Mouse (Mus musculus) bone marrow macrophage, adult 2 months (primary cell): ENCODE results near the gene Tnf. TPM values are rescaled to one million over a fixed set of nuclear protein-coding genes. Genes with fewer than 3 reads are reported as not detected.

Experiments
- H3K27ac ChIP-seq: 2 replicates; pipeline ENCODE4 v1.5.1; 2012; ENCODE audit warnings: low read depth, low read length; ENCODE audit not compliant: insufficient read depth
- H3K4me1 ChIP-seq: 2 replicates; pipeline ENCODE4 v1.6.1; 2012; ENCODE audit warnings: low read length; ENCODE audit not compliant: control insufficient read depth, insufficient read depth
- H3K4me3 ChIP-seq: 2 replicates; pipeline ENCODE4 v1.5.1; 2012; ENCODE audit warnings: mild to moderate bottlenecking, low read length, moderate library complexity; ENCODE audit not compliant: insufficient read depth
- CTCF ChIP-seq: IDR thresholded peaks from 2 replicates; pipeline ENCODE4 v1.5.1; 2012; ENCODE audit warnings: low read depth, mild to moderate bottlenecking, low read length, moderate library complexity
- POLR2A ChIP-seq: IDR thresholded peaks from 2 replicates; pipeline ENCODE4 v1.6.1; 2012; ENCODE audit warnings: mild to moderate bottlenecking, low read depth, low read length, borderline replicate concordance
- polyA plus RNA-seq: library from polyadenylated mRNA; stranded (reverse); fragments of >200 nt; gene quantifications from 2 replicates; pipeline ENCODE4 v1.2.4, GENCODE M21; 2012; ENCODE audit not compliant: missing spikeins, insufficient read depth, insufficient read length

Tnf gene
- polyA plus RNA-seq, 1 experiment, result 11.9 TPM

GRCm38 (mm10) chr17:35157254-35157653, 44.6 kb downstream of the Tnf start:
- TF ChIP-seq POLR2A, result no peak
- TF ChIP-seq CTCF, result no peak
- Histone ChIP-seq H3K4me1 (peaks cover 3% of the 10 kb centered on the region; the same call in 1 of the 2 replicates), H3K27ac (no peak overlapping the region), H3K4me3 (no peak overlapping the region)

GRCm38 (mm10) chr17:35156461-35157200, 45.2 kb downstream of the Tnf start:
- Histone ChIP-seq H3K4me3 (no peak overlapping the region), H3K27ac (no peak overlapping the region)
- TF ChIP-seq CTCF, result no peak
- TF ChIP-seq POLR2A, result no peak

GRCm38 (mm10) chr17:35155451-35155850, 46.4 kb downstream of the Tnf start:
- no peak overlapping the region for H3K27ac ChIP-seq
- no peaks in the 10 kb centered on the region for H3K4me1 ChIP-seq
- TF ChIP-seq POLR2A (no peak), CTCF (no peak)
- no peak overlapping the region for H3K4me3 ChIP-seq

More at GRCm38 (mm10) chr17:35156461-35157200, 45.2 kb downstream of the Tnf start:
- no peaks in the 10 kb centered on the region for H3K4me1 ChIP-seq

GRCm38 (mm10) chr17:35154616-35155015, 47.2 kb downstream of the Tnf start:
- no peak overlapping the region for H3K27ac ChIP-seq
- H3K4me1 ChIP-seq, result no peaks in the 10 kb centered on the region
- H3K4me3 ChIP-seq, result no peak overlapping the region
- TF ChIP-seq CTCF (no peak), POLR2A (no peak)

GRCm38 (mm10) chr17:35153931-35154330, 47.9 kb downstream of the Tnf start:
- H3K4me3 ChIP-seq, result no peak overlapping the region
- no peak overlapping the region for H3K27ac ChIP-seq
- TF ChIP-seq CTCF (no peak), POLR2A (no peak)

GRCm38 (mm10) chr17:35153077-35153476, 48.7 kb downstream of the Tnf start:
- H3K4me3 ChIP-seq, result no peak overlapping the region
- no peak overlapping the region for H3K27ac ChIP-seq
- no peaks in the 10 kb centered on the region for H3K4me1 ChIP-seq
- TF ChIP-seq CTCF (no peak), POLR2A (no peak)

More at GRCm38 (mm10) chr17:35153931-35154330, 47.9 kb downstream of the Tnf start:
- no peaks in the 10 kb centered on the region for H3K4me1 ChIP-seq

- H3K4me3 ChIP-seq, result no peak overlapping the region
- H3K4me1 ChIP-seq, result no peaks in the 10 kb centered on the region
These were observed 49.7 kb downstream of the Tnf start for GRCm38 (mm10) chr17:35152121-35152520.

More at GRCm38 (mm10) chr17:35152121-35152520, 49.7 kb downstream of the Tnf start:
- H3K27ac ChIP-seq, result no peak overlapping the region
- TF ChIP-seq CTCF (no peak), POLR2A (no peak)

Other genes with a start within 250 kb of the Tnf start
- 1.2 and 1.5 TPM in 2 replicates for gene Hspa1b, start 242.8 kb downstream of the Tnf start, polyA plus RNA-seq
- gene Gm20481, start 232.1 kb downstream of the Tnf start, polyA plus RNA-seq, result not detected in 2 replicates
- 1.3 TPM in 2 replicates for gene Hspa1a, start 229.9 kb downstream of the Tnf start, polyA plus RNA-seq
- gene Hspa1l, start 229.3 kb downstream of the Tnf start, polyA plus RNA-seq, result not detected in 2 replicates
- gene Lsm2, start 220.1 kb downstream of the Tnf start, polyA plus RNA-seq, result 37.1 and 44.0 TPM in 2 replicates
- gene Vars, start 201.0 kb downstream of the Tnf start, polyA plus RNA-seq, result 28.4 and 35.2 TPM in 2 replicates
- gene Vwa7, start 185.4 kb downstream of the Tnf start, polyA plus RNA-seq, result 0.31 and 0.34 TPM in 2 replicates
- gene Sapcd1, start 174.0 kb downstream of the Tnf start, polyA plus RNA-seq, result not detected in 2 replicates
- 2.4 and 3.2 TPM in 2 replicates for gene Msh5, start 155.3 kb downstream of the Tnf start, polyA plus RNA-seq
- gene Clic1, start 152.0 kb downstream of the Tnf start, polyA plus RNA-seq, result 357 and 381 TPM in 2 replicates
- gene Ddah2, start 143.0 kb downstream of the Tnf start, polyA plus RNA-seq, result 9.0 and 10.9 TPM in 2 replicates
- gene Ly6g6c, start 136.6 kb downstream of the Tnf start, polyA plus RNA-seq, result not detected in 2 replicates
- gene Mpig6b, start 135.8 kb downstream of the Tnf start, polyA plus RNA-seq, result not detected in 2 replicates
- gene Ly6g6e, start 125.1 kb downstream of the Tnf start, polyA plus RNA-seq, result not detected in 2 replicates
- gene Ly6g6d, start 123.9 kb downstream of the Tnf start, polyA plus RNA-seq, result 1.0 TPM in 1 of 2 replicates, not detected in the other
- not detected in 2 replicates for gene Ly6g6f, start 116.4 kb downstream of the Tnf start, polyA plus RNA-seq
- 39.8 and 40.7 TPM in 2 replicates for gene Abhd16a, start 112.7 kb downstream of the Tnf start, polyA plus RNA-seq
- not detected in 2 replicates for gene Ly6g5c, start 93.7 kb downstream of the Tnf start, polyA plus RNA-seq
- 0.54 and 0.92 TPM in 2 replicates for gene Ly6g5b, start 86.6 kb downstream of the Tnf start, polyA plus RNA-seq
- gene Gpank1, start 80.6 kb downstream of the Tnf start, polyA plus RNA-seq, result 24.6 and 29.1 TPM in 2 replicates
- gene Csnk2b, start 80.0 kb downstream of the Tnf start, polyA plus RNA-seq, result 136 and 143 TPM in 2 replicates
- gene D17H6S53E, start 75.6 kb downstream of the Tnf start, polyA plus RNA-seq, result 29.2 and 30.4 TPM in 2 replicates
- not detected in 2 replicates for gene Apom, start 70.0 kb downstream of the Tnf start, polyA plus RNA-seq
- gene Bag6, start 66.8 kb downstream of the Tnf start, polyA plus RNA-seq, result 151 and 166 TPM in 2 replicates
- gene Prrc2a, start 37.1 kb downstream of the Tnf start, polyA plus RNA-seq, result 136 and 162 TPM in 2 replicates
- 420 and 469 TPM in 2 replicates for gene Aif1, start 25.9 kb downstream of the Tnf start, polyA plus RNA-seq
- gene Lst1, start 13.6 kb downstream of the Tnf start, polyA plus RNA-seq, result 811 and 856 TPM in 2 replicates
- gene Ltb, start 7.6 kb downstream of the Tnf start, polyA plus RNA-seq, result not detected in 2 replicates
- gene Lta, start 3.3 kb upstream of the Tnf start, polyA plus RNA-seq, result not detected in 2 replicates
- not detected in 2 replicates for gene Gm16181, start 18.8 kb upstream of the Tnf start, polyA plus RNA-seq
- gene Atp6v1g2, start 31.7 kb upstream of the Tnf start, polyA plus RNA-seq, result 11.2 and 15.1 TPM in 2 replicates
- 15.5 and 15.7 TPM in 2 replicates for gene Nfkbil1, start 33.8 kb upstream of the Tnf start, polyA plus RNA-seq
- gene Ddx39b, start 39.7 kb upstream of the Tnf start, polyA plus RNA-seq, result 164 and 169 TPM in 2 replicates
- 2,808 and 2,856 TPM in 2 replicates for gene H2-D1, start 60.7 kb upstream of the Tnf start, polyA plus RNA-seq
- gene H2-Q1, start 118.4 kb upstream of the Tnf start, polyA plus RNA-seq, result 0.63 and 0.80 TPM in 2 replicates
- 0.91 and 1.2 TPM in 2 replicates for gene H2-Q2, start 140.2 kb upstream of the Tnf start, polyA plus RNA-seq
- 87.8 and 102 TPM in 2 replicates for gene H2-Q4, start 177.6 kb upstream of the Tnf start, polyA plus RNA-seq
- gene H2-Q6, start 222.8 kb upstream of the Tnf start, polyA plus RNA-seq, result 3.0 and 3.4 TPM in 2 replicates
- gene H2-Q7, start 237.1 kb upstream of the Tnf start, polyA plus RNA-seq, result 15.8 and 18.3 TPM in 2 replicates